Mouse (Mus musculus): ENCODE measurements around the gene Rhof. TPM values are rescaled to one million over a fixed set of nuclear protein-coding genes. Genes with fewer than 3 reads are reported as not detected.

The Rhof gene
- polyA plus RNA-seq, 1 experiment from 2014 or later: 1.5 TPM

GRCm38 (mm10) chr5:123159866-123160265 is 27.4 kb upstream of the Rhof start:
- WGBS: 93% methylated on average over 15 of the region's 15 CpGs
- Histone ChIP-seq H3K9me3 (replicated peaks) (no peaks in the 10 kb centered on the region), H3K4me1 (replicated peaks) (no peaks in the 10 kb centered on the region), H3K9ac (no peak overlapping the region), H3K27me3 (no peaks in the 10 kb centered on the region), H3K4me3 (no peak overlapping the region), H3K36me3 (peaks cover 85% of the 10 kb centered on the region), H3K27ac (no peak overlapping the region), H3K4me2 (no peak overlapping the region)
- ATAC-seq (replicated peaks; ENCODE audit: insufficient number of reproducible peaks, insufficient read depth, low FRiP score, low read depth): no peak

- no peak for ATAC-seq (replicated peaks; ENCODE audit: insufficient number of reproducible peaks, insufficient read depth, low FRiP score, low read depth)
- no peak overlapping the region for H3K9ac ChIP-seq
- no peaks in the 10 kb centered on the region for H3K4me1 ChIP-seq (replicated peaks)
- H3K27ac ChIP-seq: no peak overlapping the region
- 91% methylated on average over 4 of the region's 4 CpGs for WGBS
- peaks cover 86% of the 10 kb centered on the region for H3K36me3 ChIP-seq
- H3K4me2 ChIP-seq: no peak overlapping the region
- H3K4me3 ChIP-seq: no peak overlapping the region
- no peaks in the 10 kb centered on the region for H3K27me3 ChIP-seq
- H3K9me3 ChIP-seq (replicated peaks): no peaks in the 10 kb centered on the region
Observed at GRCm38 (mm10) chr5:123159446-123159845, 27.0 kb upstream of the Rhof start.

DNA sequence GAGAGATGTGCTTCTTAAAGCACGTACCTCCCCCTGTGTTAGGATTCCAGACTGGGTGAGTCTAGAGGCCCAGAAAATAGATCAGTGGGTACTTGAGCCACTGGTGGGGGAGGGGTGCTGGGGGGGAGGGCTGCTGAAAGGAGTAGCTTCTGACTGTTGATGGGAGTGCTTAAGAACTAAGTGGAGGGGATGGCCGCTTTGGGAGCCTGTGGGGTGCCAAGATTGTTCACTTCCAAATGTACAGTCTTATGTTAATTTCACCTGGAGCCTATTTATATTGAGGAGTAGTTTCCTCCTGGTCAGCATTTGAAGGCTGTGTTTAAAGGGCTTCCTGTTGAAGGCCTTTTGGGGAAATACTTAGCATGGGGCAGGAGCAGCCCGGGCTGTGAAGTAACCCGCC is 25.5 kb upstream of the Rhof start:
- Histone ChIP-seq H3K27me3 (no peaks in the 10 kb centered on the region), H3K9me3 (replicated peaks) (no peaks in the 10 kb centered on the region), H3K4me2 (no peak overlapping the region), H3K4me3 (no peak overlapping the region), H3K4me1 (replicated peaks) (no peaks in the 10 kb centered on the region), H3K27ac (no peak overlapping the region), H3K36me3 (peaks cover 86% of the 10 kb centered on the region), H3K9ac (no peak overlapping the region)
- 70% methylated on average over 4 of the region's 4 CpGs for WGBS
- no peak for ATAC-seq (replicated peaks; ENCODE audit: insufficient number of reproducible peaks, insufficient read depth, low FRiP score, low read depth)

GRCm38 (mm10) chr5:123156763-123157162 is 24.3 kb upstream of the Rhof start:
- H3K4me1 ChIP-seq (replicated peaks): 0 out of 2 replicates have a peak, but pooled peaks cover 2% of the 10 kb centered on the region
- no peaks in the 10 kb centered on the region for H3K27me3 ChIP-seq
- H3K9ac ChIP-seq: no peak overlapping the region
- H3K27ac ChIP-seq: no peak overlapping the region
- ATAC-seq (replicated peaks; ENCODE audit: insufficient number of reproducible peaks, insufficient read depth, low FRiP score, low read depth): no peak
- H3K9me3 ChIP-seq (replicated peaks): no peaks in the 10 kb centered on the region
- H3K4me3 ChIP-seq: no peak overlapping the region
- H3K36me3 ChIP-seq: peaks cover 85% of the 10 kb centered on the region
- WGBS: 88% methylated on average over 12 of the region's 12 CpGs
- H3K4me2 ChIP-seq: no peak overlapping the region

GRCm38 (mm10) chr5:123155425-123155824 is 22.9 kb upstream of the Rhof start:
- H3K4me2 ChIP-seq: no peak overlapping the region
- H3K9me3 ChIP-seq (replicated peaks): no peaks in the 10 kb centered on the region
- H3K36me3 ChIP-seq: peaks cover 77% of the 10 kb centered on the region
- no peak overlapping the region for H3K4me3 ChIP-seq
- no peak for ATAC-seq (replicated peaks; ENCODE audit: insufficient number of reproducible peaks, insufficient read depth, low FRiP score, low read depth)
- H3K27ac ChIP-seq: no peak overlapping the region
- WGBS: 39% methylated on average over 7 of the region's 7 CpGs
- H3K4me1 ChIP-seq (replicated peaks): peaks cover 15% of the 10 kb centered on the region
- no peaks in the 10 kb centered on the region for H3K27me3 ChIP-seq
- H3K9ac ChIP-seq: no peak overlapping the region

GRCm38 (mm10) chr5:123152901-123153300 is 20.4 kb upstream of the Rhof start:
- peaks cover 40% of the 10 kb centered on the region for H3K4me1 ChIP-seq (replicated peaks)

GRCm38 (mm10) chr5:123151707-123152362 is 19.3 kb upstream of the Rhof start:
- no peak for ATAC-seq (replicated peaks; ENCODE audit: insufficient number of reproducible peaks, insufficient read depth, low FRiP score, low read depth)
- Histone ChIP-seq H3K4me3 (no peak overlapping the region), H3K27me3 (no peaks in the 10 kb centered on the region), H3K4me2 (no peak overlapping the region), H3K9me3 (replicated peaks) (no peaks in the 10 kb centered on the region), H3K9ac (no peak overlapping the region), H3K36me3 (peaks cover 63% of the 10 kb centered on the region), H3K4me1 (replicated peaks) (peaks cover 45% of the 10 kb centered on the region), H3K27ac (no peak overlapping the region)
- WGBS: 91% methylated on average over 18 of the region's 19 CpGs

More at GRCm38 (mm10) chr5:123152901-123153300, 20.4 kb upstream of the Rhof start:
- ATAC-seq (replicated peaks; ENCODE audit: insufficient number of reproducible peaks, insufficient read depth, low FRiP score, low read depth): no peak
- Histone ChIP-seq H3K36me3 (peaks cover 63% of the 10 kb centered on the region), H3K9ac (no peak overlapping the region), H3K27ac (no peak overlapping the region), H3K27me3 (no peaks in the 10 kb centered on the region), H3K4me3 (no peak overlapping the region), H3K4me2 (no peak overlapping the region), H3K9me3 (replicated peaks) (no peaks in the 10 kb centered on the region)
- 74% methylated on average over 1 of the region's 1 CpGs for WGBS

- Histone ChIP-seq H3K27ac (peak overlapping the region; percentile 55), H3K9me3 (replicated peaks) (no peaks in the 10 kb centered on the region), H3K9ac (peak overlapping the region; percentile 0; the same call in 1 of the 2 replicates), H3K27me3 (no peaks in the 10 kb centered on the region), H3K4me3 (peak overlapping the region; percentile 42), H3K36me3 (peaks cover 67% of the 10 kb centered on the region), H3K4me2 (peak overlapping the region; percentile 60), H3K4me1 (replicated peaks) (peaks cover 48% of the 10 kb centered on the region)
- 42% methylated on average over 7 of the region's 7 CpGs for WGBS
- ATAC-seq (replicated peaks; ENCODE audit: insufficient number of reproducible peaks, insufficient read depth, low FRiP score, low read depth): peak; percentile 33; the same call in 1 of the 2 replicates
Observed at GRCm38 (mm10) chr5:123151077-123151476, 18.6 kb upstream of the Rhof start.

GRCm38 (mm10) chr5:123150641-123151040 is 18.1 kb upstream of the Rhof start:
- Histone ChIP-seq H3K9ac (peak overlapping the region; percentile 0; the same call in 1 of the 2 replicates), H3K27ac (peak overlapping the region; percentile 55)

DNA sequence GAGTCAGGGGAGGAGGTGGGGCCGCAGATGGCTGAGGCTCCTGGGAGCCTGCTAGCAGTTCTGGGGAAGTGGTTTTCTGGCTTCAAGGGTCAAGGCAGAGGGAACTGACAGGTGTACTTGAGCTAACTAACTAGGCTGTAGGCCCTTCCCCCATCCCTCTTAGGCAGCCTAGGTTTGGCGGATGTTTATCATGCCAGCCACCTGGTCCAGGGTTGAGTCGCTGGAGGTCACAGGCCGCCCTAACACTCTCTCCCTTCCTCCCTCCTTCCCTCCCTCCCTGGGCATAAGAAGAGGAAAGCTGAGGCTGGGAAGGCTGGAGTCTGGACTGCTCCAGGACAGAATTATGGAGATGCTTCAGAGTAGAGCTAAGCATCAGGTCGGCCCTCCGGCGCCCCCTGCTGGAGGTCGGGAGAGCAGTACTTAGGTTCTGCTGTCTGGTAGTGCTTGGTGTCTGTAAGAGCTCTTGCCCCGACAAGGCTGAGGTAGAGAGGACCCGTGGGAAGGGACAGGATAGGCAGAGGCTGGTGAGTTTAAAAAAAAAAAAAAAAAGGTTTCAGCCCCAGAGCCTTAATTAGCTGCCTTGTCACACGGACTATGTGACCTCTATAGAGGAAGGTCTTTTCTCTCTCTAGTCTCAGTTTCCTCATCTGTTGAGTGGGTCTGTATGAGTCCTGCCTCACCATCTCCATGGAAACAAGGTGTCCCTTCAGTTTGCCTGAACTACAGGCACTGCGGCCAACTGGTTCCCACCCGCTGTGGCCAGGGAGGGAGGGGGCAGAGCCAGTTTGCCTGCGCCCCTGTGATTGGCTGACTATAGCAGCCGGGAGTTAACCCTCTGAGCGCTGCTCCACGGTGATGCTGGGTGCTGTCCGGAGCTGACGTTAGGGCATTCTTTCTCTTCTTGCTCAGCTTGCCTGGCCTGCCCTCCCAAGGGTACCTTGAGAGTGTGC is 17.2 kb upstream of the Rhof start:
- peak overlapping the region; percentile 62 for H3K27ac ChIP-seq
- H3K4me3 ChIP-seq: peak overlapping the region; percentile 42
- H3K4me2 ChIP-seq: peak overlapping the region; percentile 60
- H3K9me3 ChIP-seq (replicated peaks): no peaks in the 10 kb centered on the region
- no peaks in the 10 kb centered on the region for H3K27me3 ChIP-seq
- peaks cover 64% of the 10 kb centered on the region for H3K36me3 ChIP-seq
- 6% methylated on average over 19 of the region's 19 CpGs for WGBS
- peak overlapping the region; percentile 30; the same call in 1 of the 2 replicates for H3K9ac ChIP-seq
- ATAC-seq (replicated peaks; ENCODE audit: insufficient number of reproducible peaks, insufficient read depth, low FRiP score, low read depth): peak; percentile 82
- peaks cover 60% of the 10 kb centered on the region for H3K4me1 ChIP-seq (replicated peaks)

More at GRCm38 (mm10) chr5:123150641-123151040, 18.1 kb upstream of the Rhof start:
- peaks cover 68% of the 10 kb centered on the region for H3K36me3 ChIP-seq
- 42% methylated on average over 7 of the region's 7 CpGs for WGBS
- ATAC-seq (replicated peaks; ENCODE audit: insufficient number of reproducible peaks, insufficient read depth, low FRiP score, low read depth): no peak
- peak overlapping the region; percentile 42 for H3K4me3 ChIP-seq
- H3K4me1 ChIP-seq (replicated peaks): peaks cover 51% of the 10 kb centered on the region
- H3K27me3 ChIP-seq: no peaks in the 10 kb centered on the region
- no peaks in the 10 kb centered on the region for H3K9me3 ChIP-seq (replicated peaks)
- H3K4me2 ChIP-seq: peak overlapping the region; percentile 60

DNA sequence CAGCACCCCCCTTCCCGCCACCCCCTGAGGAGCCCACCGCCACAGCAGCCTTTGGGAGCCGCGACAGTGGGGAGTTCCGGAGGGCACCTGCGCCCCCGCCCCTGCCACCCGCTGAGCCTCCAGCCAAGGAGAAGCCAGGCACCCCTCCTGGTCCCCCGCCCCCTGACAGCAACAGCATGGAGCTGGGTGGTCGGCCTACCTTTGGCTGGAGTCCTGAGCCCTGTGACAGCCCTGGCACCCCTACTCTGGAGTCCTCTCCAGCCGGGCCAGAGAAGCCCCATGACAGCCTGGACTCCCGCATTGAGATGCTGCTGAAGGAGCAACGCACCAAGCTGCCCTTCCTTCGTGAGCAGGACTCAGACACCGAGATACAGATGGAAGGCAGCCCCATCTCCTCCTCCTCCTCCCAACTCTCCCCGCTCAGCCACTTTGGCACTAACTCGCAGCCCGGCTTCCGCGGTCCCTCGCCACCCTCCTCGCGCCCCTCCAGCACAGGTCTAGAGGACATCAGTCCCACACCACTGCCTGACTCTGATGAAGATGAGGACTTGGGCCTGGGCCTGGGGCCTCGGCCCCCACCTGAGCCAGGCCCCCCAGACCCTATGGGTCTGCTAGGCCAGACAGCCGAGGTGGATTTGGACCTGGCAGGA is 15.7 kb upstream of the Rhof start:
- no peak overlapping the region for H3K4me3 ChIP-seq
- ATAC-seq (replicated peaks; ENCODE audit: insufficient number of reproducible peaks, insufficient read depth, low FRiP score, low read depth): no peak
- peaks cover 49% of the 10 kb centered on the region for H3K36me3 ChIP-seq
- 83% methylated on average over 25 of the region's 25 CpGs for WGBS
- no peak overlapping the region for H3K9ac ChIP-seq
- no peaks in the 10 kb centered on the region for H3K27me3 ChIP-seq
- no peak overlapping the region for H3K4me2 ChIP-seq
- H3K9me3 ChIP-seq (replicated peaks): no peaks in the 10 kb centered on the region
- H3K4me1 ChIP-seq (replicated peaks): peaks cover 70% of the 10 kb centered on the region
- no peak overlapping the region for H3K27ac ChIP-seq
